In the genomic region with DNA sequence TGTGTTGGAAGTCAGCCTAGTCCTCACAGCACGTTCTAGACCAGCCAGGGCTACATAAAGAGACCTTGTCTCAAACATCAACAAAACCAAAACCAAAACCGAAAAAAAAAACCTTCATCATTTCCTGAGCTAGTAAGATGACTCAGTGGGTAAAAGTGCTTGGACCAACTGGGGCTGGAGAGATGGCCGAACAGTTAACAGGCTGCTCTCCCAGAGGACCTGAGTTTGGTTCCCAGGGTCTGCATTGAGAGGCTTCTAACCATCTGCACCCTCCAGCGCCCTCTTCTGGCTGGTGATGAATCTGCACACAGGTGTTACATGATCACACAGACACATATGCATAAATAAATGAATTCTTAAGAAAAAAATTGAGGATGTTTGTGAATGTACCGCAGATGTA, we compare ENCODE assay signal across 10 mouse cellular contexts. TPM values are rescaled to one million over a fixed set of nuclear protein-coding genes. Genes with fewer than 3 reads are reported as not detected.
DNase-seq lines count a peak whose midpoint lies in the region; ATAC-seq and TF ChIP-seq lines count a peak whose summit lies in the region.
"Had no signal": no experiment of that assay in that cellular context is flagged by ENCODE, and none has a peak within 500 bp of the region (broad histone marks: within the 10 kb centered on the region; RNA-seq: fewer than 3 reads in every experiment).

No protein-coding gene starts in this region.

- peak; percentile 23; the same call in 1 of the 2 replicates for TF ChIP-seq CTCF in spleen, adult 2 months (IDR thresholded peaks at IDR 0.05; ENCODE audit: extremely low read depth, insufficient read depth, insufficient read length, insufficient replicate concordance)
- peak; percentile 72 for TF ChIP-seq CTCF in liver, postnatal 0 days (IDR thresholded peaks at IDR 0.05; ENCODE audit: low read depth)

- H3K4me1 ChIP-seq in spleen, adult 2 months (ENCODE audit: control insufficient read depth, insufficient read depth, insufficient read length): no peaks in the 10 kb centered on the region; the same call in 1 of the 2 replicates
- peaks cover 9% of the 10 kb centered on the region; the same call in 1 of the 2 replicates for H3K4me1 ChIP-seq in liver, postnatal 0 days (ENCODE audit: insufficient read depth)
- no peaks in the 10 kb centered on the region for H3K4me1 ChIP-seq in hindbrain, embryonic 13.5 days (replicated peaks)
- no peaks in the 10 kb centered on the region for H3K4me1 ChIP-seq in hindbrain, embryonic 12.5 days

- no peak for TF ChIP-seq POLR2A in spleen, adult 2 months (IDR thresholded peaks at IDR 0.05; ENCODE audit: low read depth, low read length)

- H3K27ac ChIP-seq in spleen, adult 2 months (ENCODE audit: insufficient read depth, low read length): no peak overlapping the region
- no peak overlapping the region for H3K27ac ChIP-seq in liver, postnatal 0 days (ENCODE audit: low read depth)
- H3K27ac ChIP-seq in hindbrain, embryonic 13.5 days: no peak overlapping the region
- no peak overlapping the region for H3K27ac ChIP-seq in hindbrain, embryonic 12.5 days

- H3K4me3 ChIP-seq in spleen, adult 2 months (ENCODE audit: extremely low read depth, insufficient read depth, insufficient read length): no peak overlapping the region
- H3K4me3 ChIP-seq in liver, postnatal 0 days (ENCODE audit: low read depth, low read length): no peak overlapping the region
- no peak overlapping the region for H3K4me3 ChIP-seq in hindbrain, embryonic 13.5 days
- no peak overlapping the region for H3K4me3 ChIP-seq in hindbrain, embryonic 12.5 days

- ATAC-seq in liver, postnatal 0 days: no peak
- no peak for ATAC-seq in hindbrain, embryonic 13.5 days (ENCODE audit: low FRiP score)
- ATAC-seq in hindbrain, embryonic 12.5 days (ENCODE audit: low FRiP score): no peak
- ATAC-seq: Patski had no signal

- no peaks in the 10 kb centered on the region for H3K9me3 ChIP-seq in liver, postnatal 0 days (ENCODE audit: low read length)
- no peaks in the 10 kb centered on the region for H3K9me3 ChIP-seq in hindbrain, embryonic 13.5 days
- H3K9me3 ChIP-seq in hindbrain, embryonic 12.5 days (replicated peaks): no peaks in the 10 kb centered on the region

- no peak overlapping the region for H3K9ac ChIP-seq in liver, postnatal 0 days (replicated peaks)
- no peak overlapping the region for H3K9ac ChIP-seq in hindbrain, embryonic 13.5 days
- no peak overlapping the region for H3K9ac ChIP-seq in hindbrain, embryonic 12.5 days

- TF ChIP-seq EP300 in liver, postnatal 0 days (IDR thresholded peaks at IDR 0.05; ENCODE audit: low read depth): no peak

- no peak overlapping the region for H3K4me2 ChIP-seq in liver, postnatal 0 days (ENCODE audit: low read depth, low read length)
- no peak overlapping the region for H3K4me2 ChIP-seq in hindbrain, embryonic 13.5 days
- H3K4me2 ChIP-seq in hindbrain, embryonic 12.5 days (replicated peaks): no peak overlapping the region

- peaks cover 31% of the 10 kb centered on the region for H3K36me3 ChIP-seq in spleen, adult 2 months (ENCODE audit: control insufficient read depth, insufficient read depth, low read length)
- H3K36me3 ChIP-seq in liver, postnatal 0 days (replicated peaks; ENCODE audit: insufficient read depth, low read length): no peaks in the 10 kb centered on the region
- H3K36me3 ChIP-seq in hindbrain, embryonic 13.5 days: no peaks in the 10 kb centered on the region
- H3K36me3 ChIP-seq in hindbrain, embryonic 12.5 days: no peaks in the 10 kb centered on the region

- WGBS in spleen, adult 2 months: 35% methylated on average over 5 of the region's 5 CpGs
- 49% methylated on average over 5 of the region's 5 CpGs for WGBS in liver, postnatal 0 days (ENCODE audit: insufficient replicate concordance)
- WGBS in hindbrain, embryonic 13.5 days: 68% methylated on average over 5 of the region's 5 CpGs
- WGBS in hindbrain, embryonic 12.5 days: 63% methylated on average over 5 of the region's 5 CpGs

- H3K27me3 ChIP-seq in spleen, adult 2 months (ENCODE audit: control insufficient read depth, insufficient read depth, low read length): no peaks in the 10 kb centered on the region
- no peaks in the 10 kb centered on the region for H3K27me3 ChIP-seq in liver, postnatal 0 days (ENCODE audit: insufficient read depth, low read length)
- no peaks in the 10 kb centered on the region for H3K27me3 ChIP-seq in hindbrain, embryonic 13.5 days
- H3K27me3 ChIP-seq in hindbrain, embryonic 12.5 days: no peaks in the 10 kb centered on the region
- H3K27me3 ChIP-seq: Patski had no signal

- peak; percentile 46 for DNase-seq in cerebellum, adult 9-11 months
- no peak for DNase-seq in cerebellum, adult 18-20 months
- no peak for DNase-seq in spleen, adult 2 months (ENCODE audit: low read depth in 1 of 2, low spot score in 2 of 2)
- DNase-seq in spleen, adult 12 weeks (ENCODE audit: low spot score): no peak
- DNase-seq in liver, postnatal 0 days: peak; percentile 72
- peak; percentile 81 for DNase-seq in thymus, postnatal 4 days
- DNase-seq: kidney, postnatal 14 days had no signal

RNA-seq across cellular contexts. Expression of a gene that starts 6.3 kb away (rescaled TPM):
- 49.4 and 65.0 TPM in 2 replicates for polyA plus RNA-seq in spleen, adult 2 months (2012; rRNA removed)
- 6.1 and 6.9 TPM in 2 replicates for polyA plus RNA-seq in liver, postnatal 0 days (2015; fragmentation: Nextera tagmentation; extraction: Ambion mirVana)
- 1.5 and 2.0 TPM in 2 replicates for polyA plus RNA-seq in hindbrain, embryonic 13.5 days (2015; fragmentation: Nextera tagmentation; extraction: Ambion mirVana)
- polyA plus RNA-seq in hindbrain, embryonic 12.5 days (2016; fragmentation: Nextera tagmentation; extraction: Ambion mirVana): 1.6 and 1.7 TPM in 2 replicates

RNA-seq across cellular contexts. Expression of a gene that starts 15.3 kb away (rescaled TPM):
- 135 and 162 TPM in 2 replicates for polyA plus RNA-seq in spleen, adult 2 months (2012; rRNA removed)
- polyA plus RNA-seq in liver, postnatal 0 days (2015; fragmentation: Nextera tagmentation; extraction: Ambion mirVana): 63.3 and 65.0 TPM in 2 replicates
- polyA plus RNA-seq in hindbrain, embryonic 13.5 days (2015; fragmentation: Nextera tagmentation; extraction: Ambion mirVana): 129 and 133 TPM in 2 replicates
- polyA plus RNA-seq in hindbrain, embryonic 12.5 days (2016; fragmentation: Nextera tagmentation; extraction: Ambion mirVana): 90.7 and 97.7 TPM in 2 replicates

RNA-seq across cellular contexts. Expression of a gene that starts 41.4 kb away (rescaled TPM):
- 37.9 and 64.9 TPM in 2 replicates for polyA plus RNA-seq in spleen, adult 2 months (2012; rRNA removed)
- 3.9 and 5.1 TPM in 2 replicates for polyA plus RNA-seq in liver, postnatal 0 days (2015; fragmentation: Nextera tagmentation; extraction: Ambion mirVana)
- polyA plus RNA-seq in hindbrain, embryonic 13.5 days (2015; fragmentation: Nextera tagmentation; extraction: Ambion mirVana): 33.8 and 37.1 TPM in 2 replicates
- polyA plus RNA-seq in hindbrain, embryonic 12.5 days (2016; fragmentation: Nextera tagmentation; extraction: Ambion mirVana): 48.8 and 49.1 TPM in 2 replicates

RNA-seq across cellular contexts. Expression of a gene that starts 43.7 kb away (rescaled TPM):
- polyA plus RNA-seq in spleen, adult 2 months (2012; rRNA removed): 161 and 200 TPM in 2 replicates
- polyA plus RNA-seq in liver, postnatal 0 days (2015; fragmentation: Nextera tagmentation; extraction: Ambion mirVana): 647 and 656 TPM in 2 replicates
- polyA plus RNA-seq in hindbrain, embryonic 13.5 days (2015; fragmentation: Nextera tagmentation; extraction: Ambion mirVana): 2,444 and 2,571 TPM in 2 replicates
- 2,216 and 2,474 TPM in 2 replicates for polyA plus RNA-seq in hindbrain, embryonic 12.5 days (2016; fragmentation: Nextera tagmentation; extraction: Ambion mirVana)

RNA-seq across cellular contexts. Expression of a gene that starts 55.5 kb away (rescaled TPM):
- 19.4 and 26.1 TPM in 2 replicates for polyA plus RNA-seq in spleen, adult 2 months (2012; rRNA removed)
- polyA plus RNA-seq in liver, postnatal 0 days (2015; fragmentation: Nextera tagmentation; extraction: Ambion mirVana): 5.7 and 7.4 TPM in 2 replicates
- 3.9 and 4.5 TPM in 2 replicates for polyA plus RNA-seq in hindbrain, embryonic 13.5 days (2015; fragmentation: Nextera tagmentation; extraction: Ambion mirVana)
- 4.4 and 5.3 TPM in 2 replicates for polyA plus RNA-seq in hindbrain, embryonic 12.5 days (2016; fragmentation: Nextera tagmentation; extraction: Ambion mirVana)

Comparison
In these comparisons a context has a peak if more than half of its experiments do, and no peak if none do; other contexts are left out.
1. DNase-seq: peak in cerebellum, adult 9-11 months (single experiment), liver, postnatal 0 days (single experiment) and thymus, postnatal 4 days (single experiment); none in cerebellum, adult 18-20 months (0 of 2), spleen, adult 2 months (0 of 2) and spleen, adult 12 weeks (single experiment).